Comparison of ENCODE assay signal across 8 mouse cellular contexts in genomic region chr4:155307591-155307990, GRCm38 (mm10). TPM values are rescaled to one million over a fixed set of nuclear protein-coding genes. Genes with fewer than 3 reads are reported as not detected.
DNase-seq lines count a peak whose midpoint lies in the region; ATAC-seq and TF ChIP-seq lines count a peak whose summit lies in the region.

No protein-coding gene starts in this region.

- H3K4me2 ChIP-seq in heart, embryonic 11.5 days: peak overlapping the region; percentile 46
- peak overlapping the region; percentile 37 for H3K4me2 ChIP-seq in hindbrain, embryonic 14.5 days (replicated peaks)

- H3K27ac ChIP-seq in heart, embryonic 11.5 days (ENCODE audit: low read depth, low read length): no peak overlapping the region
- peak overlapping the region; percentile 19; the same call in 1 of the 2 replicates for H3K27ac ChIP-seq in bone marrow, adult 2 months (ENCODE audit: control insufficient read depth, insufficient read depth, low read depth, low read length, poor library complexity)
- H3K27ac ChIP-seq in hindbrain, embryonic 14.5 days: peak overlapping the region; percentile 60

- no peak for DNase-seq in heart, postnatal 10 days
- DNase-seq in hindbrain, embryonic 14.5 days (ENCODE audit: low spot score): no peak
- no peak for DNase-seq in yolk sac, embryonic 10.5 days (ENCODE audit: low spot score)
- no peak for DNase-seq in adrenal gland, postnatal 14 days

- peaks cover 5% of the 10 kb centered on the region for H3K4me1 ChIP-seq in heart, embryonic 11.5 days (ENCODE audit: control insufficient read depth, insufficient read depth, low read length)
- peaks cover 4% of the 10 kb centered on the region for H3K4me1 ChIP-seq in bone marrow, adult 2 months (ENCODE audit: control insufficient read depth, insufficient read depth, low read length)
- peaks cover 34% of the 10 kb centered on the region for H3K4me1 ChIP-seq in hindbrain, embryonic 14.5 days (replicated peaks; ENCODE audit: control insufficient read depth, insufficient read depth, low read length)

- peak overlapping the region; percentile 49; the same call in 1 of the 2 replicates for H3K9ac ChIP-seq in heart, embryonic 11.5 days (ENCODE audit: low read depth, low read length)
- peak overlapping the region; percentile 39; the same call in 1 of the 2 replicates for H3K9ac ChIP-seq in hindbrain, embryonic 14.5 days

- no peaks in the 10 kb centered on the region for H3K36me3 ChIP-seq in heart, embryonic 11.5 days (ENCODE audit: control insufficient read depth, insufficient read depth, low read length)
- no peaks in the 10 kb centered on the region for H3K36me3 ChIP-seq in hindbrain, embryonic 14.5 days (replicated peaks; ENCODE audit: control insufficient read depth, insufficient read depth)

- intact Hi-C loops in heart, postnatal 10 days (cut with DNase I): loop anchor here (5.0 kb wide), 1 partner anchor 55 kb away; no protein-coding TSS in a partner anchor

- WGBS in heart, embryonic 11.5 days (ENCODE audit: insufficient replicate concordance): 71% methylated on average over 5 of the region's 5 CpGs
- 33% methylated on average over 5 of the region's 5 CpGs for WGBS in bone marrow, adult 2 months
- 79% methylated on average over 5 of the region's 5 CpGs for WGBS in hindbrain, embryonic 14.5 days

- H3K27me3 ChIP-seq in heart, embryonic 11.5 days (ENCODE audit: control insufficient read depth, insufficient read depth, low read length): 0 out of 2 replicates have a peak, but pooled peaks cover 3% of the 10 kb centered on the region
- no peaks in the 10 kb centered on the region for H3K27me3 ChIP-seq in hindbrain, embryonic 14.5 days (ENCODE audit: control insufficient read depth, insufficient read depth, low read length)

- no peaks in the 10 kb centered on the region for H3K9me3 ChIP-seq in heart, embryonic 11.5 days (replicated peaks; ENCODE audit: control insufficient read depth, low read length)
- H3K9me3 ChIP-seq in hindbrain, embryonic 14.5 days (ENCODE audit: control insufficient read depth, low read length): no peaks in the 10 kb centered on the region

- TF ChIP-seq POLR2A in bone marrow, adult 2 months (IDR thresholded peaks at IDR 0.05; ENCODE audit: borderline replicate concordance, control insufficient read depth, low read depth, low read length): no peak

- no peak; the same call in 1 of the 2 replicates for TF ChIP-seq CTCF in bone marrow, adult 2 months (IDR thresholded peaks at IDR 0.05; ENCODE audit: control insufficient read depth, insufficient read depth, low read length)

- H3K4me3 ChIP-seq in heart, embryonic 11.5 days (ENCODE audit: low read depth, low read length): peak overlapping the region; percentile 14; the same call in 1 of the 2 replicates
- peak overlapping the region; percentile 18 for H3K4me3 ChIP-seq in bone marrow, adult 2 months (replicated peaks; ENCODE audit: control insufficient read depth, low read depth, low read length)
- no peak overlapping the region for H3K4me3 ChIP-seq in hindbrain, embryonic 14.5 days (replicated peaks; ENCODE audit: low read length)

- ATAC-seq in heart, embryonic 11.5 days (replicated peaks; ENCODE audit: insufficient number of reproducible peaks, low FRiP score, low TSS enrichment): no peak
- no peak for ATAC-seq in hindbrain, embryonic 14.5 days (ENCODE audit: low FRiP score)
- 0 out of 2 replicates have a peak, but pooled peaks have one; percentile 23 for ATAC-seq in megakaryocyte-erythroid progenitor cell, adult 5-6 weeks (replicated peaks; ENCODE audit: low FRiP score, low TSS enrichment, poor library complexity, severe bottlenecking)
- no peak for ATAC-seq in erythroblast, adult 5-6 weeks (replicated peaks; ENCODE audit: low FRiP score, poor library complexity, severe bottlenecking)

RNA-seq across cellular contexts. Expression of gene Prkcz, which starts 53.6 kb away (rescaled TPM):
- 6.8 and 8.2 TPM in 2 replicates for polyA plus RNA-seq in heart, embryonic 11.5 days (2014; fragmentation: Nextera tagmentation; extraction: Ambion mirVana)
- 1 to 10 TPM; 1.7 to 2.3 TPM for total RNA-seq in heart, postnatal 10 days (2021)
- polyA plus RNA-seq in bone marrow, adult 2 months (2011; ENCODE audit: insufficient read depth, insufficient read length, low replicate concordance, missing spikeins): 1.9 TPM in 1 of 2 replicates, not detected in the other
- polyA plus RNA-seq in hindbrain, embryonic 14.5 days (2014; fragmentation: Nextera tagmentation; extraction: Ambion mirVana): 73.9 and 80.8 TPM in 2 replicates
- not detected in 2 replicates for total RNA-seq in megakaryocyte-erythroid progenitor cell, adult 5-6 weeks (2014; fragmentation: Nextera tagmentation)
- total RNA-seq in megakaryocyte-erythroid progenitor cell, adult 5-6 weeks (2017): not detected in 2 replicates
- total RNA-seq in erythroblast, adult 5-6 weeks (2015; ENCODE audit: low replicate concordance): 1.9 TPM in 1 of 2 replicates, not detected in the other
- total RNA-seq in erythroblast, adult 5-6 weeks (2017; ENCODE audit: low replicate concordance): not detected in 2 replicates
- 5.7 and 6.8 TPM in 2 replicates for total RNA-seq in adrenal gland, postnatal 14 days (2021)

RNA-seq across cellular contexts. Expression of gene Faap20, which starts 58.0 kb away (rescaled TPM):
- 64.9 and 66.8 TPM in 2 replicates for polyA plus RNA-seq in heart, embryonic 11.5 days (2014; fragmentation: Nextera tagmentation; extraction: Ambion mirVana)
- total RNA-seq in heart, postnatal 10 days (2021): 10 to 100 TPM; 25.7 to 28.2 TPM
- polyA plus RNA-seq in bone marrow, adult 2 months (2011; ENCODE audit: insufficient read depth, insufficient read length, low replicate concordance, missing spikeins): 19.3 and 29.3 TPM in 2 replicates
- polyA plus RNA-seq in hindbrain, embryonic 14.5 days (2014; fragmentation: Nextera tagmentation; extraction: Ambion mirVana): 69.0 and 76.0 TPM in 2 replicates
- total RNA-seq in megakaryocyte-erythroid progenitor cell, adult 5-6 weeks (2014; fragmentation: Nextera tagmentation): 25.6 and 41.4 TPM in 2 replicates
- 16.8 and 17.0 TPM in 2 replicates for total RNA-seq in megakaryocyte-erythroid progenitor cell, adult 5-6 weeks (2017)
- 5.4 and 8.1 TPM in 2 replicates for total RNA-seq in erythroblast, adult 5-6 weeks (2015; ENCODE audit: low replicate concordance)
- total RNA-seq in erythroblast, adult 5-6 weeks (2017; ENCODE audit: low replicate concordance): 2.9 and 3.5 TPM in 2 replicates
- 39.4 and 43.1 TPM in 2 replicates for total RNA-seq in adrenal gland, postnatal 14 days (2021)
